Mouse (Mus musculus) ovary, postnatal 36 days (tissue): ENCODE measurements around the gene Fbxw2.
"Not testable (repeated sequence)": the region's sequence is repeated elsewhere in the genome, so short reads cannot be mapped to it uniquely, and the experiment has no call there.

ENCODE experiments used
- DNase-seq: peaks from one replicate; pipeline ENCODE4 v3.0.0; 2022; ENCODE audit warnings: low spot score, mixed read lengths

Fbxw2 gene

GRCm38 (mm10) chr2:34825827-34826459 lies at the start of gene Fbxw2:
Fbxw2 (minus strand) TSS chr2:34826311.
- DNase-seq, result peak; percentile 91

DNA sequence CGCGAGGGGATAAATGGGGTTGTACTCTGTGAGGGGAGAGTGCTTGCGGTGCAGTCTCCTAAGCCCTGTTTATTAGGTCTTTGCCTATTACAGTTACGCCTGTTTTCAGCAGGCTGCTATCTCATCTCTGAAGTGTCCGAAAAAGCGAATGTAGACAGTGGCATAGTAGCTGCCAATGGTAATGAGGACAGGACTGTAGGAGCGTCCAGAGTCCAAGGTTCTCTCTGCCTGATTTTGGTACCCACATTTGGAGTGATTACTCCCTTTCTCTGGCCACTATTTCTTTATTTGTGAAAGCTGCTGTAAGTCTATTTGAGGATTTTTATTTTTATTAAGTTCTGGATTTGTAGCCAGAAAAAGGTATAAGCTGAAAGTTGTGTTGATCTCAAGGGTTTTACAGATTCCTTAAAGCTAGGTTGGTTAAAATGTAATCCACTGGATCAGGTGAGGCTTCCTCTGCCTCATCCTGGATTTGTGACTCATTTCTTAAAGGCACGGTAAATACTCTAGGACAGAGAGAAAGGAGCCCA lies 48.8 kb upstream of the Fbxw2 start, which contains the start of gene Psmd5:
Psmd5 (minus strand) TSS at position 153 of the 530 bp plus-strand sequence.
- DNase-seq, result no peak

GRCm38 (mm10) chr2:34874271-34874670 lies 48.2 kb upstream of the Fbxw2 start, which contains the start of gene Cutal:
Cutal (plus strand) TSS chr2:34874396.
- peak; percentile 23 for DNase-seq

DNA sequence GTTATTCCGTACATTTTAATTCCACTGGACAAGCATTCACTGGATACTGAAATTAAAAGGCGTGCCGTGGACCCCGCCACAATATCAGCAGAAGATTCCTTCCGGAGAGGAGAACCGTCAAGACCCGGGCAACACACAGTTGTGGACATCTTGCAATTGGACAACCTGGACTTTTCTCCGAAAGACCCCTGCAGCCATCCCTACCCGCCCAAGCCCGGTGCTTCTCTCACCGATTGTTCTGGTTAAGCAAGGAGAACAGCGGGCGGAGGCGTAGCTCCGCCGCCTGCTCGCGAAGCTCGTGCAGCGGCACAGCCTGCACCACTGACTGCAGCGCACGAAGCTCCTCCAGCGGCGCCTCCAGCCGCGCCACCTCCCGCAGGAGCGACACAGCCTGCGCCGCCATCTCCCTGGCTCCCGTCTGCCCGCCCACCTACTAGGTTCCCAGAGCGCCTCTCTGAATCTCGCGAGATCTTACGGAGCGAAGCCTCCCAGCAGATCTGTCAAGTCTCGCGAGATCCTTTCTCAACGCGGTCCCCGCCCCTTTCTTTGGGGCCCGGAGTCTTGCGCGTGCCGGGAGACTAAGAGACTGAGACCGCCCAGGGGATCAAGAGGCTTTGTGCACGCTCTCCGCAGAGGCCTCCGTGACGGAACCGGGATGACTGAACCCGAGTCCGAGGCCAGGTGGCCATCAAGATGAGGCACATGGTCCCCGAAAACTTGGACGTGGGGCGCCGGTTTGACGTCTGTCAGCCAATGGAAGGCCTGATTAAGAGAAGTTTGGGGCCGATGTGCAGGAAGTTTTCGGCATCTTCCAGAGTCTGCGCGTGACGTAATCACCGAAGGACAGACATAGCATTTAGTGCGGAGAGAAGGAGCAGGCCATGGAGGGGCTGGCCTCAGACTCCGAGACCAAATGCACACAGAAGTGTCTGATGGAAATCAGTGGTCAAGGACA lies 44.7 kb upstream of the Fbxw2 start:
- DNase-seq, result peak; percentile 91

DNA sequence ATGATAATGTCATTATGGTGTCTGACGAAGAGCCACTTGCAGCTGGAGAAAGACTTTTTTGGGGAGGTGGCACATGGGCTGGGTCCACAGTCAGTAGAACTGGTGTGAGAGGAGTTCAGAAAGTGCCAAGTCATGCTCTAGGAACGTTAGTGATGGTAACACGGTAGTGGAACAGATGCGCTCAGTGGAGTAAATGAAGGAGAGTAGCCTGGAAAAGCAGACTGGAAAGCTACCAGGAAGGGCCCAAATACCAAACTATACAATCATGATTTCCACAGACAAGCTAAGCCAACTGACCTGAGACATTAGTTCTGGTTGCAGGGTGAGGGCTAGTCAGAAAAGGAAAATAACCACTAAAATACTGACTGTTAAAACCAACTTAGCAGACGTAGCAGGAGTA lies 43.6 kb upstream of the Fbxw2 start:
- no peak for DNase-seq

DNA sequence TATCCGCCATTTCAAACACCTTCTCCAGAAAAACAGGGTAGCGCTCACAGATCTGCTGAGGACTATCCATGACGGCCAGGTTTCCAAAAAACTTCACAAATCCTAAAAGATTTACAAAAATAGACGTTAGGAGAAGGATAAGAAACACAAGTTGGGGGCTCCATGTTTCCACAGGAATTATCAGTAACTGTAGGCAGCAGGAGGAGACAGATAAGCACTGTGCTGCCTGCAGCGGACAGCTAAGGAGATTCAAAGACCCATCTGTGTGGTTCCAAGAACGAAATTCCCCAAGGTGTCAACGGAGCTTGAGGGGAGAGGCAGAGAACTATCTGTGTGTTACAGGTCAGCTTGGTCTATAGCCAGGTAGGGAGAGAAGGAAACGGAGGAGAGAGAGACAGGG lies 31.6 kb upstream of the Fbxw2 start:
- no peak for DNase-seq

DNA sequence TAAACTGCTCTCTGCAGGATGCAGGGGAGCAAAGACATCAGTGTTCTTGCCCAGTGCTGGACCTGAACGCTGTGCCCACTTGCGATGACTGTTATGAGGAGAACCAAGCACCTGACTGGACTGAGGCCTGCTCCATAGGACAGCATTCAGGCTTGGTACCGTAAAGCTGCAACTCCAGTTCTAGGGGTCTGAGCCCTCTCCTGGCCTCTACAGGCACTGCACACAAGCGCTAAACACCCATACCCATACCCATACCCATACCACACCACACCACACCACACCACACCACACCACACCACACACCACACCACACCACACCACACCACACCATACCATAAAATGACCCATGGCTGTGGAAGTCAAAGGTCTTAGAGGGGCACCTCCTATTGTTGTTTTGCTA lies 29.2 kb upstream of the Fbxw2 start:
- no peak for DNase-seq

DNA sequence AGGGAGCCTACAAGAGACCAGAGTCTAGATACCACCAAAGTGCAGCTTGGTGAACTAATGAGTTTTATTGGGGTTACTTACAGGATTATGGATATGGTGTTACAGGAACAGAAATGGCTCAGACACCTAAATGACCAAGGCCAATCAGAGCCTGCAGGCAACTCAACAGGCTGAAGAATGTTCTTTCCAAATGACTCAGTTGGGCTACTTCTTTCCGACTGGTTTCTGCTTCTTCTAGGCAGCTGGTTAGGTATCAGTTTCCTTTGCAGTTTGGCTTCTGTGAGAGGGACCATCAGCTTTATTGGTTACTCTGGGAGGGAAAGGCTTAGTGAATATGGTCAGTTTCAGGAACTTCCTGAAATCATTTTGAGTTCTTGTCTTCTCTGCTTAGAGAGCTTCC lies 21.6 kb upstream of the Fbxw2 start:
- DNase-seq, result no peak

DNA sequence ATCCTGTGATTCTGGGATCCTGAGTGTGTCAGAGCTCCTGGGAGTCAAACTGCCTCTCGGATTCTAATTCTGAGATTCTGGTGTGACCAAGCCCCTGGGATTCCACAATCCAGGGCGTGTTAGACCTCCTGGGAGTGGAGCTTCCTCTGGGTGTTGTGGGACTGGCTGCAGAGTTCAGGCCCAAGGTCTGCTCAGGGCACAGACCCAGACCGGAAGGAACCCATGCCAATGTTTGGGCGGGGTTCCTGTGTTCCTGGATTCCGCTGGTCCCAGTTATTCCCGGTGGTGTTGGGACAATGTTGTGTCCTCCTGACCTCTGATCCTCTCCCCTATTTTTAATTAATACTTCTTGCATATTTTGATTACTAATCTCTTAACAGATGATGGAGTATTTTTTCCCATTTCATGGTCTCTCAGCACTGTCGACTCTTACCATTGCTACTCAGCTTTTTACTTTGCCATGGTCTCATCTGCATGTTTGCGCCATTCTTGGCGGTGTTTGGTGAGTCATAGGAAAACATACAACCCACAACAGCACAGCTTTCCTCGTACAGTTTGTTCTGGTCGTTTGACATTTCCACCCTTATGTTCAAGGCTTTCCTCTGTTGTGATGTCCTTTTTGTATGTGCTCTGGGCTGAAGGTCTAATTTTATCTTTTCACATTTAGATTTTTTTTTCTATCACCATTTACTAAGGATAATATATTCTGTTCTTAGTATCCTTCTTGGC lies 17.3 kb upstream of the Fbxw2 start:
- peak; percentile 50 for DNase-seq

DNA sequence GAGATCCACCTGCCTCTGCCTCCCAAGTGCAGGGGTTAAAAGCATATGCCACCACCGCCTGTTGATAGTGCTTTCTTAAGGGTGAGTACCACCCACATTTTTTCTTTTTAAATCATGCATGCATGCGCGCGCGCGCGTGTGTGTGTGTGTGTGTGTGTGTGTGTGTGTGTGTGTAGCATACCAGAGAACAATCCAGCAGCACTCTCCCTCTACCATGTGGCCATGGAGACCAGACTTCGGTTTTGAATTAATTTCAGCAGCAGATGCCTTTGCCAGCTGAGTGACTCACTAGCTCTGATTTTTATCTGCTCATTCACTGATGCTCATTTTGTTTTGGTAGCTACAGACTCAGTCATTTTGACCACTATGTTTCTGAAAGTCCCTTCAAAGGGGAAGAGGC lies 15.6 kb upstream of the Fbxw2 start:
- no peak for DNase-seq

DNA sequence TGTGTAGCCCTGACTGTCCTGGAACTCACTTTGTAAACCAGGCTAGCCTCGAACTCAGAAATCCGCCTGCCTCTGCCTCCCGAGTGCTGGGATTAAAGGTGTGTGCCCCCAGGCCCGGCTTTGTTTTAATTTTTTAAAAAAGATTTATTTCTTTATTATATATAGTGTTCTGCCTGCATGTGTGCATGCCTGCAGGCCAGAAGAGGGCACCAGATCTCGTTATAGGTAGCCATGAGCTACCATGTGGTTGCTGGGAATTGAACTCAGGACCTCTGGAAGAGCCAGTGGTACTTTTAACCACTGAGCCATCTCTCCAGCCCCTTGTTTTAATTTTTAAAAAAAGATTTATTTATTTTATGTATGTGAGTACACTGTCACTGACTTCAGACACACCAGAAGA lies 14.0 kb upstream of the Fbxw2 start:
- DNase-seq, result not testable (repeated sequence)

DNA sequence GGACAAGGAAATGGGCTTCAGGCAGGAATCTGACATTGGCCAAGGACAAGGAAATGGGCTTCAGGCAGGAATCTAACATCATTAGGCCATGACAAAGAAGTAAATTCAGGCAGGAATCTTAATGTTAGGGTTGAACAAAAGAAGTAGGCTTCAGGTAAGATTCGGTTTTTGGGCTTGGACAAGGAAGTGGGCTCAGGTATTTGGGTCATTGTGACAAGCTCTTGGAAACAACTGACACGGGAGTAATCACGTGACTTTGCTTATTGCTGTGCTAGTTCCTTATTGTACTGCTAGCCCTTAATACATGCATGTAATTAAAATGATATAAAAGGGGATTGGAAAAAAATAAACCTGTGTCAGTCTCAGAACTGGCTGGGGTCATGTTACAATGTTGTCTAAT lies 9.6 kb upstream of the Fbxw2 start:
- no peak for DNase-seq

DNA sequence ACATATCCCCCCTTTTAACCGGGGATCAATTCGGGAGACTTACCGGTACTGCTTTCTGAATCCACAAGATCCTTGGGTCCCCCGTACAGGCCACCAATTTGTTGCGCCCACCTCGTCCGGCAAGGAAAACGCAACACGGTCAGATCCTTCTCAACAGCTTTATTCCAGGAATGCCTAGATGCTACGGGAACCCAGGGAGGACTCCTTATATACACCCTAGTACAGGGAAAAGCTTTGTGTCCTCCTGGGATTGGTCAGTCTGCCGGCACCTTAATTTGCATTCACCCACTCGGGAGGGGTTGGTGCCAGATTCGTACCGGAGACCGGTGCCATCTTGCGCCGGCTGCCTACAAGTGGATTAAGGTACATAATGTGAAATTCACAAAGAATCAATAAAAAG lies 7.5 kb upstream of the Fbxw2 start:
- DNase-seq, result no peak

- DNase-seq, result not testable (repeated sequence)
These were observed 6.8 kb upstream of the Fbxw2 start, which contains the start of gene Gm34653 for GRCm38 (mm10) chr2:34832766-34833457. Gm34653 (plus strand) TSS chr2:34833007.

DNA sequence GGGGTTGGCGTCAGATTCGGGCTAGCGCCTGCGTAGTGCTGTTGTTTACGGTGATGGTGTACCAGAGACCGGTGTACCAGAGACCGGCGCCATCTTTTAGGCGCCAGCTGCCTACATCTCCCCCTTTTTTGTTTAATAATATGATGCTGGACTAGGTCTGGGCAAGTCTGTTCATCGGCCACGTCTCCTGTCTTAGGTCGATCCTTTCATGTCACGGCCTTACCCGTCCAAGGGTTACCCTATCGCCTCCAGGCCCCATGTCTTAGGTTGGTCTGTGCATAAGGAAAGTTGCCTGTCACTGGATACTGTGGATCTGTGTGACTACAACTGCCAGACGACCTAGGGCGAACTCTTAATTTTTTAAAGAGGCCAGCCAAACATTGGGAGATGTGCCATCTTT lies 4.0 kb upstream of the Fbxw2 start:
- not testable (repeated sequence) for DNase-seq

GRCm38 (mm10) chr2:34828026-34828425 lies 1.9 kb upstream of the Fbxw2 start:
- no peak for DNase-seq

DNA sequence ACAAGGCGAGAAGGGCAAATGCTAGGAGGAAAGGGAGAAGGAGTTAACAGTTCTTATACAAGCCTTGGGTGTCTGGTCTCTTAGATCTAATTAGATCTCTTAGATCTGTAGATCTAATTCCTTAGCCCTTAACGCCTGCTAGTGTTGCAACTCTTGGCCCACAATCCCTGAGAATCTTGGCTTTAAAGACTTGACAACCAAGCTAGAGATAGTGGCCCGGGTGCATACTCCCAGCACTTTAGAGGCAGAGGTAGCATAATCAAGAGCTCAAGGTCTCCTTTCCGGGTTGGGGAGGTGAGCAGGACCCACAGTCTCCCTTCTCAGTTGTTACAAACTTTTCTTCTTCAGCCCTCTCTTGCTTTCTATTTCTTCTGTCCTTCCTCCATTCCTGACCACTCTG lies 1.5 kb upstream of the Fbxw2 start:
- DNase-seq, result no peak

DNA sequence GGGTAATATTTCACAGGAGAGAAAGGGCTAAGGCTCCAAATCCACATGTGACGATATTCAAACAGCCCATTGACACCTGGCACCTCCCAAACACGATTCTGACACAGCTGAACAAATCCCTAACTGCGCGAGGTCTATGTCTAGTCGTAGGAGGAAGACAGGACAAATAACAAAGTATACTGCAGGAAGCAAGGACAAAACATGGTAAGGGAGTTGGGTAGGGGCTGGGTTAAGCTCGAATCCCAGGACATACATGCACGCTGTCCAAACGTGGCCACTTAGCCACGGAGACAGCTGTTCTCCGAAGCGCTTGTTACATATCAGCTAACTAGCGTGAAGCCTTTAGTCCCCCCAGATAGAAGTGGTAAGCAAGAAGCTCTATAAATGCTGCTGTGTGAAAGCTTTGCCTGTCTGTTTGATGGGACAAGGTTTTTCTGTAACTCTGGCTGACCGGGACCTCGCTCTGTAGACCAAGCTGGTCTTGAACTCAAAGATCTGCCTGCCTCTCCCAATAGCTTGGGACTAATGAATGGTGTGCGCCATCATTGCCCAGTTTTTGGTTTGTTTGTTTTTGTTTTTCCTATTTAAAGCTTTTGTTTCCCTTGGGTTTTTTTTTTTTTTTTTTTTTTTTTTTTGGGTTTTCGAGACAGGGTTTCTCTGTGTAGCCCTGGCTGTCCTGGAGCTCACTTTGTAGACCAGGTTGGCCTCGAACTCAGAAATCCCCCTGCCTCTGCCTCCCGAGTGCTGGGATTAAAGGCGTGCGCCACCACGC lies 535 bp upstream of the Fbxw2 start:
- DNase-seq, result no peak

- DNase-seq, result no peak
These were observed 7.6 kb downstream of the Fbxw2 start for GRCm38 (mm10) chr2:34818492-34818891.

DNA sequence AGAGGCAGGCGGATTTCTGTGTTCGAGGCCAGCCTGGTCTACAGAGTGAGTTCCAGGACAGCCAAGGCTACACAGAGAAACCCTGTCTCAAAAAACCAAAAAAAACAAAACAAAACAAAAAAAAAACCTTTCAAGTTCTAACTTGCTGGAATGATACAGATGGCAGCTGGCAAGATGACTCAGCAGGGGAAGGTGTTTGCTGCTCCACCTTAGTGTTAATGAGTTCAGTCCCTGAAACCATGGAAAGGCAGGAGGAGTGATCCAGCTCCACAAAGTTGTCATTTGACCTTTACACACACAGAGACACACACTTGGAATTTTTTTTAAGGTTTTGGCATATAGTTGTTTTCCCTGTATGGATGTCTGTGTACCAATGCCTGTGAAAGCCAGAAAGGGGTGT lies 10.2 kb downstream of the Fbxw2 start:
- DNase-seq, result not testable (repeated sequence)

- no peak for DNase-seq
These were observed 13.4 kb downstream of the Fbxw2 start for GRCm38 (mm10) chr2:34812706-34813105.
